Mouse (Mus musculus) adrenal gland, postnatal 36 days (tissue): Measurements from ENCODE around the gene Rxylt1. TPM values are rescaled to one million over a fixed set of nuclear protein-coding genes. Genes with fewer than 3 reads are reported as not detected.

ENCODE experiments used
- DNase-seq, 2 experiments: peaks; one replicate each; pipeline ENCODE4 v3.0.0; 2021; ENCODE audit warnings: mixed read lengths in 1 of 2
- long read RNA-seq, 2 experiments: library from polyadenylated mRNA; stranded (forward); transcript quantifications; one replicate each; pipeline ENCODE4 v2.0.0; 2021; ENCODE audit warnings: borderline sequencing depth in 2 of 2
- total RNA-seq, 2 experiments: library from RNA; stranded (reverse); gene quantifications; 2 replicates each; pipeline ENCODE4 v1.2.3; 2021

The Rxylt1 gene
- 10 to 100 TPM; 33.8 to 47.4 TPM for total RNA-seq
- long read RNA-seq, experiment 1, full-length matches to known transcripts, result 45 of 74 reads
- long read RNA-seq, experiment 1, partial matches to known transcripts, result 4 of 74 reads
- long read RNA-seq, experiment 1, other reads (novel, unspliced or antisense), result 25 of 74 reads
- long read RNA-seq, experiment 2, full-length matches to known transcripts, result 11 of 24 reads
- long read RNA-seq, experiment 2, partial matches to known transcripts, result 1 of 24 reads
- long read RNA-seq, experiment 2, other reads (novel, unspliced or antisense), result 12 of 24 reads

GRCm38 (mm10) chr10:122096980-122097844 lies at the start of gene Rxylt1:
Gene Rxylt1 (minus strand): TSS chr10:122097371.
- DNase-seq, result peak; percentile 97 to 98

GRCm38 (mm10) chr10:122121290-122121970 lies 24.3 kb upstream of the Rxylt1 start:
- no peak for DNase-seq

GRCm38 (mm10) chr10:122120500-122121289 lies 23.5 kb upstream of the Rxylt1 start:
- DNase-seq, result no peak

GRCm38 (mm10) chr10:122119451-122119850 lies 22.3 kb upstream of the Rxylt1 start:
- no peak for DNase-seq

- DNase-seq, result no peak
These were observed 19.5 kb upstream of the Rxylt1 start for GRCm38 (mm10) chr10:122116636-122117035.

GRCm38 (mm10) chr10:122106633-122107028 lies 9.5 kb upstream of the Rxylt1 start:
- DNase-seq, result no peak

- no peak for DNase-seq
These were observed 8.9 kb upstream of the Rxylt1 start for GRCm38 (mm10) chr10:122105889-122106632.

- DNase-seq, result peak; percentile 53 to 63
These were observed 8.2 kb upstream of the Rxylt1 start for GRCm38 (mm10) chr10:122105407-122105806.

- DNase-seq, result no peak
These were observed 5.5 kb upstream of the Rxylt1 start for GRCm38 (mm10) chr10:122102675-122103074.

GRCm38 (mm10) chr10:122096462-122096979 lies 650 bp downstream of the Rxylt1 start:
- no peak for DNase-seq

GRCm38 (mm10) chr10:122090472-122090871 lies 6.7 kb downstream of the Rxylt1 start:
- DNase-seq, result no peak

GRCm38 (mm10) chr10:122081352-122081751 lies 15.8 kb downstream of the Rxylt1 start:
- no peak for DNase-seq

GRCm38 (mm10) chr10:122069153-122069552 lies 28.0 kb downstream of the Rxylt1 start:
- no peak for DNase-seq

GRCm38 (mm10) chr10:122055826-122056225 lies 41.3 kb downstream of the Rxylt1 start:
- no peak for DNase-seq

GRCm38 (mm10) chr10:122054535-122054934 lies 42.6 kb downstream of the Rxylt1 start:
- DNase-seq, result peak; percentile 39 to 65

- peak; percentile 87 to 88 for DNase-seq
These were observed 45.3 kb downstream of the Rxylt1 start for GRCm38 (mm10) chr10:122051831-122052230.

- peak; percentile 89 to 91 for DNase-seq
These were observed 49.3 kb downstream of the Rxylt1 start for GRCm38 (mm10) chr10:122047727-122048365.

GRCm38 (mm10) chr10:122046904-122047726 lies 50.1 kb downstream of the Rxylt1 start, which contains the start of gene Srgap1:
Gene Srgap1 (minus strand): TSS chr10:122047315.
- peak; percentile 65 to 74 for DNase-seq

- DNase-seq, result no peak
These were observed 50.7 kb downstream of the Rxylt1 start for GRCm38 (mm10) chr10:122046511-122046903.
